15 mouse cellular contexts compared by ENCODE assay signal in genomic region chr17:5105746-5106145, GRCm38 (mm10).
DNase-seq lines count a peak whose midpoint lies in the region; ATAC-seq lines count a peak whose summit lies in the region.
"Had no signal": no experiment of that assay in that cellular context is flagged by ENCODE, and none has a peak within 500 bp of the region (broad histone marks: within the 10 kb centered on the region; RNA-seq: fewer than 3 reads in every experiment).

No protein-coding gene starts in this region.

- H3K4me3 ChIP-seq in forebrain, embryonic 12.5 days (replicated peaks) = no peak overlapping the region
- H3K4me3 ChIP-seq in midbrain, embryonic 14.5 days (replicated peaks; ENCODE audit: low read depth, low read length) = no peak overlapping the region
- H3K4me3 ChIP-seq: megakaryocyte, embryonic 14.5 days; neural tube, embryonic 12.5 days had no signal

- H3K27me3 ChIP-seq in forebrain, embryonic 12.5 days = no peaks in the 10 kb centered on the region
- no peaks in the 10 kb centered on the region for H3K27me3 ChIP-seq in midbrain, embryonic 14.5 days (ENCODE audit: control insufficient read depth, insufficient read depth, low read length)
- H3K27me3 ChIP-seq: neural tube, embryonic 12.5 days had no signal

- no peak overlapping the region for H3K4me2 ChIP-seq in forebrain, embryonic 12.5 days
- H3K4me2 ChIP-seq in midbrain, embryonic 14.5 days (ENCODE audit: low read length) = no peak overlapping the region
- H3K4me2 ChIP-seq: heart, embryonic 11.5 days had no signal

- H3K27ac ChIP-seq in forebrain, embryonic 12.5 days = peak overlapping the region; percentile 63; the same call in 1 of the 2 replicates
- no peak overlapping the region for H3K27ac ChIP-seq in midbrain, embryonic 14.5 days (replicated peaks; ENCODE audit: low read depth, low read length)
- H3K27ac ChIP-seq: neural tube, embryonic 12.5 days had no signal

- peaks cover 67% of the 10 kb centered on the region for H3K4me1 ChIP-seq in forebrain, embryonic 12.5 days
- H3K4me1 ChIP-seq in midbrain, embryonic 14.5 days (ENCODE audit: control insufficient read depth, insufficient read depth, low read length) = peaks cover 48% of the 10 kb centered on the region

- intact Hi-C loops in left cerebral cortex, postnatal 25 days (cut with DNase I) = no loop called here
- intact Hi-C loops in left cerebral cortex, postnatal 10 days (cut with DNase I) = no loop called here
- intact Hi-C loops in gastrocnemius, postnatal 36 days (cut with DNase I) = no loop called here

- ATAC-seq in frontal cortex, adult (ENCODE audit: low TSS enrichment) = peak; percentile 49; the same call in 1 of the 2 replicates
- ATAC-seq in forebrain, embryonic 12.5 days (ENCODE audit: low FRiP score) = no peak
- ATAC-seq in midbrain, embryonic 14.5 days (ENCODE audit: low FRiP score, low TSS enrichment) = no peak

- 25% methylated on average over 6 of the region's 6 CpGs for WGBS in forebrain, embryonic 12.5 days
- WGBS in midbrain, embryonic 14.5 days = 26% methylated on average over 6 of the region's 6 CpGs

- no peaks in the 10 kb centered on the region for H3K36me3 ChIP-seq in forebrain, embryonic 12.5 days (replicated peaks)
- no peaks in the 10 kb centered on the region for H3K36me3 ChIP-seq in midbrain, embryonic 14.5 days (ENCODE audit: control insufficient read depth, insufficient read depth, low read length)
- H3K36me3 ChIP-seq: neural tube, embryonic 12.5 days had no signal

- H3K9me3 ChIP-seq in forebrain, embryonic 12.5 days = no peaks in the 10 kb centered on the region
- no peaks in the 10 kb centered on the region for H3K9me3 ChIP-seq in midbrain, embryonic 14.5 days (ENCODE audit: control insufficient read depth, low read length)
- H3K9me3 ChIP-seq: megakaryocyte, embryonic 14.5 days; neural tube, embryonic 12.5 days had no signal

- H3K9ac ChIP-seq in forebrain, embryonic 12.5 days = no peak overlapping the region
- no peak overlapping the region for H3K9ac ChIP-seq in midbrain, embryonic 14.5 days (replicated peaks; ENCODE audit: low read length)
- H3K9ac ChIP-seq: neural tube, embryonic 12.5 days had no signal

- DNase-seq in frontal cortex, postnatal 25 days (ENCODE audit: low spot score in 2 of 2) = no peak
- DNase-seq in left cerebral cortex, postnatal 25 days (ENCODE audit: low spot score in 2 of 2) = peak; percentile 28 to 42
- DNase-seq in left cerebral cortex, postnatal 10 days (ENCODE audit: extremely low spot score in 1 of 2, low spot score in 2 of 2) = no peak
- DNase-seq in midbrain, embryonic 14.5 days = peak; percentile 53
- DNase-seq in gastrocnemius, postnatal 36 days = no peak
- no peak for DNase-seq in natural killer cell, adult 2 months (ENCODE audit: low spot score in 2 of 2)
- DNase-seq: adrenal gland, postnatal 25 days; cerebellum, adult 11 months; layer of hippocampus, postnatal 36 days; lung, adult 2 months had no signal

Comparison
In these comparisons a context has a peak if more than half of its experiments do, and no peak if none do; other contexts are left out.
1. DNase-seq: peak in left cerebral cortex, postnatal 25 days (2 of 2) and midbrain, embryonic 14.5 days (single experiment); none in frontal cortex, postnatal 25 days (0 of 2), left cerebral cortex, postnatal 10 days (0 of 2), gastrocnemius, postnatal 36 days (0 of 2) and natural killer cell, adult 2 months (0 of 2).